Mouse (Mus musculus) NIH3T3 (cell line): Measurements from ENCODE around the gene Slc51a.
A peak's percentile ranks its signal among the peaks of the same experiment; 100 is the strongest.

Experiments used
- DNase-seq: peaks from one replicate; pipeline ENCODE4 v3.0.0-alpha.2; 2012; ENCODE audit warnings: low read depth

The Slc51a gene

DNA sequence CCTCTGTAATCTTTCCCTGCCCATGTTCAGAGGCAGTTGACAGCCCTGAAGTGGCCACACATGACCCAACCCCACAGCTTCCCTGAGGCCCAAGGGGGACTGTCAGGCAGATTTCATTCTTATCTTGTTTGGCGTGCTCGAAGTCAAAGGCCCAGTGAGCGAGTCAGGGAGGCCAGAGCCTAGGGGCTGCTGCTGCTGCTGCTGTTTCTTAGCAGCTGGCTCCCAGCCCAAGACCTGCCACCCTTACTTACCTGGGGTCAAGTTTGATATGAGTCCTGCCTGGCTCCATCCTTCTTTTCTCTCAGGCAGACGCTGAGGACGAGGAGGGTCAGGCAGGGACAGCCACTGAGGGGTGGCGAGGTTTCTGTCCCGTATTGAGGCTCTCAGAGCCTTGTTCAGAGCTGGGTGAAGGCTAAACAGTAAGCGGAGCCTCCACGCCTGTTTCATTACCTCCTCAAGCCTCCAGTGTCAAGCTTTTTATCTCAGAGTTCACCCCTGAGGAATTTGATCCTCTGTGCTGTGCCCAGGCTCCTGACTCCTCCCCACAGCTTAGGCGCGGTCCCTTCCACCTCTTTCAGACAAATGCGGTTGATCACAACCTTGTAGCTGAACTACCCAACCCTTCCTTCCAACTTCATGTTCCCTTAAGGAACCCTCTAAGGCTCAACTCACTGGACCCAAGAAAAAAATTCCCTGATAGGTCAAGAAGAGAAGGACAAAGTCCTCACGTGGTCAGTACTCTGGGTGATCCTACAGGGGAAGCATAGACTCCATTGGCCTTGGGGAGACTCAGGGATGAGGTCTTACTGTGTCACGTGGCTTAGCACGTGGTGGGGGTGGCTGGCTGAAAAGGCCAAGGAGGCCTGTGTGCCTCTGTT lies at the start of gene Slc51a:
TSS of gene Slc51a (minus strand) at position 646 of the 878 bp plus-strand sequence.
- no peak for DNase-seq

DNA sequence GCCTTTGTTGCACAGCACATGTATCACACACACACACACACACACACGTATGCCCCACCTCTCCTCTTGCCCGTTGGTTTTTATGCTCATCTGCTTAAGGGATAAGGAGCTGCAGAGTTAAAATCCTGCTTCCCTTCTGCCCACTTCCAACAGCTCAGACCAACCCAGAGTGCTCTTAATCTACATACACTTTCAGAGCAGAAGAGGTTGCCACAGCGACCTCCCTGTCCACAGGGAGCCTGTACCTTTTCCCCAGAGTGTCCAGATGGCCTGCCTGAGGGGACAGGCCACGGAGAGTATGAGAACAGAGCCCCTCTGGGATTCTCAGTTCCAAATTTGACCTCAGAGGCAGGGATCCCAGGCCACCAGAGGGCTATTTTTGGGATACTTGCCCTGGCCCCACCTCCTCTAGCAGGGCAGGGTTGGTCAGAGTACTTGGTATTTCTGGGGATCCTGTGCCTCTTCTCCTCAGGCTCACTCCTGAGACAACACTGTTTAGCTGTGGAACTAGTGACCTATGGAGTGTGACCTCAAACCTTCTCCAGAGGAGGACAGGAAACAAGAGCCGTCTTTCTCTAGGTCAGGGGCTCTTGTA lies 47.6 kb upstream of the Slc51a start:
- no peak for DNase-seq

DNA sequence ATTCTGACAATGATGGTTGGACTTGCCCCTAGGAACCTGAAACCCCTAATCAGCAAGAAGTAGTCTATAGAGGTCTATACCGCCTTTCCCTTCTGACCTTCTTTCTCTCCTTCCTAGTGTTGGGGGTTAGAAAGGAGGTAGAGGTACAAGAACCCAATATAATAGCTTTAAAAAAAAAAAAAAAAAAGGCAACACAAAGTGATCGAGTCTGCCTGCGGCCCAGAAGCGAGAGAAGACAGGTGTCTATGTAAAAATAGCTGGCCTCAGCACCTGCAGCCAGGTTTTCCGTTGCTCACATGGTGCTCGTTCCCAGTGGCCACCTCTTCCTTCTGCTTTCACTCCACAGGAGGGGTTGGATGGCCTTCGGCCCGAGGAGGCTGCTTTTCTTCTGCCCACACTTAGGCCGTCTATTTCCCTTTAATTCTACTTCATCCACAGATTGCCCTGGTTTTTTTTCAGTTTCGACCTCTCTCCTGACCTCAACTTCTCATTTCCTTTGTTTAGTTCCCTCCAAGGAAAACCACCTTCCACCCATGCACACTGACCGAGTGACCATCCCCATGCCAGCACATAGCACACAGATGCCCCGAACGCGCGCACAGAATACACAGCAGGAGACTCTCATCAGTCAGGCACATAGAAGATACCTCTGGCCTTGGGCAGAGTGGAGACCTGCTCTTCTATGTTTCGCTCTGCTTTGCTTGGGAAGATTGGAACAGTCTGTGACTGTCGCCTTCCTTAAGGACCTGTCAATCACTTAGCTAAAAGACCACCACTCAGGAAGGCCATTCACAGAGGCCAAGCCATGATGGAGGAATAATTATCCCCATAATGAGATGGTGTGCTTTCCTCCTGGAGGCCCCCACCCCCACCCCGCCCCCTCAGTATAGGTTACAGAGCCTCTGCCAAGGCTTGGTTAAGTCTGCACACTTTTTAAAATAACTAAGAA lies 45.5 kb upstream of the Slc51a start:
- DNase-seq = no peak

DNA sequence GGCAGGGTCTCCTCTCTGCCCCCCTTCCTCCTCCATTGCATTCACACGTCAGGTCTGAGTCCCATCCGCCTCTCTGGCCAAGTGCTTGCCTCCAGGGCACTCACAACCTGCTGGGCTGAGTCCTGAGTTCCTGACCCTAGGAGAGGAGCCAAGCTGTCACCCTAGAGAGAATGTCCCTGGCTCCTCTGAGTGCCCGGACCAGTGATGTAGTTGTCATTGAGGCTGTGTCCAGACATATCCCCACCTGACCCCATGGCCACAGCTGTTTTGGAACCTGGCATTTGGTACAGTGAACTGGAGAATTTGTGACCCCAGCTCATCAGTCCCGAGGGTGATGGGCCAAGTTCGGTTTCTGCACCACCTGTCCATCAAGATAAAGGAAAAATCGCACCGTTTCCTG lies 39.2 kb upstream of the Slc51a start:
- no peak for DNase-seq

DNA sequence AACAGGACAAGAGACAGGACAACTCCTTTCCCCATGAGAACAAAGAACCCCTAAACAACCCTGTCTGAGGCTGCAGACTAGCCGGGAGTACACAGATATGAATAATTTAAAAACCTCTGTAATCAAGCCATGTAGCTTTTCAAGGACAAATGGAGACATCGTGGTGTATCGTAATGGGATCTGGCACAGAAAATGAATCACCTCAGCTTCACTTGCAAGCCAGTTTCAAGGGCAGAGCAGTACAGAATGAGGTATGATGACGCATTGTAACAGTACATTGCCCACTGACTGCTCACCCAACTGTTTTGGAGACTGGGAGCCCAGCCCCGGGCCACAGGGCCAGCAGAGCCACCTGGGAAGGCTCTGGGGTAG lies 36.6 kb upstream of the Slc51a start:
- peak; percentile 17 for DNase-seq

DNA sequence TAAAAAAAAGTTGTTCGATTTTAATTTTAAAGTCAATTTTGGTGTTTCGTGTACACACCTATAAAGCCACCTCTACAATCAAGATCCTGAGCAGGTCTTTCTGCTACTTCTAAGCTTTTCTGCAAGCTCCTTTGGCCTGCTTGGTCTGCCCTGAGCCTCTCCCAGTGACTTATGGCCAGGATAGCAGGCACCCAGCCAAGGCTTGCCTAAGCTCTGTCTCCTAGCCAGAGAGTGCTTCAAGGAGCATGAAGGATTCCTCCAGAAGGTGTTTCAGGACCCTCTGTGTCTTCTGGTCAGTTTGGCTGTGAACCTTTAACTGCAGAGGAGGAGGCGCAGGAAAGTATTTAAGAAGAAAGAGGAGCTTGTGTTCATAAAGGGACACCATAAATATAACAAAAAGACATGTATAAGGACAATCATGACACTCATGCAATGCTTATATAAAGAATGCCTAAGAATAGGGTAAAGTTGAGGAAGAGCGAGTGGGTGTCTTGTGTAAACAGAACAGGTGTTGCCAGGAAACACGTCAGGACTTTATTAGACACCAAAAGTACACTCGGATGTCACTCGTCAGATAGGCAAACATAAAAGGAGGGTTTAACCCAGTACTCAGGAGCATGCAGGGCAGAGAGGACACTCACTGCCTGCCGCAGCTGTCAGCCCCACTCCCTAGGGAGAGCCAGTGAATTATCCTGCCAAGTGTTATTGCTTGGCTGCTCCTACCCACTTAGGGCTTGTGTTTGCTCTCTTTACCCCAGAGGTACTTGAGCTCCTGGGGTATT lies 36.0 kb upstream of the Slc51a start:
- DNase-seq = peak; percentile 72

DNA sequence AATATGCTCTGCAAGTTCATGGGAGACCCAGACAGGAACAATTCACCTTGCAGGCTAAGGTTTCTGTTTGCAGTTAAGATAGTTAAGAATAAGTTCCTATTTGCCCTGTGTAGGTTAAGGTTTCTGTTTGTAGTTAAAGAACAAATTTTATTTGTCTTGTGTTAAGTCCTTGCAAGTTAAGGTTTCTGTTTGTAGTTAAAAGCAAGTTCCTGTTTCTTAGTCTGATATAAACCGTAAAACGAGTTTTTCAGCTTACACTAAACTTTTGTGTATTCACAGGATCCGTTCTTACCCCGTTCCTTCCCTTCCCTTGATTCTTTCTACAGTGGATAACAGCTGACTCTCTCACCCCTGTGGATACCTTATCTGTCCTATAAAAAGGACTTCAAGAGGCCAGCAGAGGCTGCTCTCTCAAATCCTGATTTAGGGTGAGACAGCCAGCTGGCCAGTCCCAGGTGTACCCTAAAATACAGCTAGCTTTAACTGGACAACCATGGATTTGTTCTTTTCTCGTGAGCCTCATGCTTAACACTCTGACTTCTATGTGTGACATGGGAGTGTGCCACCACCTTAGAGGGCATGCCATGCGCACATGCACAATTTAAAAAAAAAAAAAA lies 35.0 kb upstream of the Slc51a start:
- no peak for DNase-seq

DNA sequence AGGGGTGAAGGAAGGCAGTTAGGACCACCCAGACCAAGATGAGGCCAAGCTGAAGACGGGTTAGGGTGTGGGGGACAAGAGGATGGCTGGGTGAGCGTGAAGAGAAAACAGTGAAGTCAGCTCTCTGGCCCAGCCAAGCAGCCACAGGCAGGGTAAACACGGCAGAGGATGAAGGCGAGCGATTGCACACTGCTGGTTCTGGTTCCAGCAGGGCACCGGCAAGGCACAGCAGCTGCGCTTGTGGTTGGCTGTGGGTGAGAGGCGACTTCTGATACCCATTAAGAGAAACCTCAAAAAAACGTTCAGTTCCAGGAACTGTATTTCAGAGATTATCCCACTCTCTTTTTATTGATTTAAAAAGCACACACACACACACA lies 32.7 kb upstream of the Slc51a start:
- no peak for DNase-seq

DNA sequence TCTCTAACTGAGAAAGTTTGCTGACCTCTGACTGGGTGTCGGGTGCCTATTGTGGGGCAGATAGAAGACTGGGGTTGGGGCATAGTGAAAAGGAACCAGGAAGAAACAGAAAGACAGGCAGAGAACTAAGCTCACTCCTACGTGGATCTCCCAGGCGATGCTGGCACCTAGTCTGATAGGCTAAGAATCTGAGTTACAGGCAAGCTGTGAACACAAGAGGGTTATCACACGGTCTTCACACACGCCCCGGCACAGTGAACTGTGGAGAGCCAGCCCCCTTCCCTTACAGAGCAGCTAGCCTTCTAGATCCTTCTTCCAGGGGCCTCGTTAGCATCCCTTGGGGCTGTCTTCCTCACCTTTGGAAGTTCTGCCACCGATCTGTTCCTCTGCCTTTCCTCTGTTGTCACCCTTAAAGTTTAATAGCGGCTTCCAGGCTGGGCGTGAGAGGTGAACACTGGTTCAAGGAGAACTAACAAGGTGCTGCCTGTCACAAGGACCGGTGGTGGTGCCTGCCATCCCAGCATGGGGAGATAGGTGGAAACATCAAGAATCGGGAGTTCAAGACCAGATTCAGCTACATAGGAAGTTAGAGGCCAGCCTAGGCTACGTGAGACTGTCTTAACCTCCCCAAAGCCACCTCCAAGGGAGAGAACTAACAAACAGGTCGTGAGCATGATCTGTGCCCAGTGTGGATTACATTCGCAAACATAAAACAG lies 32.1 kb upstream of the Slc51a start:
- no peak for DNase-seq

DNA sequence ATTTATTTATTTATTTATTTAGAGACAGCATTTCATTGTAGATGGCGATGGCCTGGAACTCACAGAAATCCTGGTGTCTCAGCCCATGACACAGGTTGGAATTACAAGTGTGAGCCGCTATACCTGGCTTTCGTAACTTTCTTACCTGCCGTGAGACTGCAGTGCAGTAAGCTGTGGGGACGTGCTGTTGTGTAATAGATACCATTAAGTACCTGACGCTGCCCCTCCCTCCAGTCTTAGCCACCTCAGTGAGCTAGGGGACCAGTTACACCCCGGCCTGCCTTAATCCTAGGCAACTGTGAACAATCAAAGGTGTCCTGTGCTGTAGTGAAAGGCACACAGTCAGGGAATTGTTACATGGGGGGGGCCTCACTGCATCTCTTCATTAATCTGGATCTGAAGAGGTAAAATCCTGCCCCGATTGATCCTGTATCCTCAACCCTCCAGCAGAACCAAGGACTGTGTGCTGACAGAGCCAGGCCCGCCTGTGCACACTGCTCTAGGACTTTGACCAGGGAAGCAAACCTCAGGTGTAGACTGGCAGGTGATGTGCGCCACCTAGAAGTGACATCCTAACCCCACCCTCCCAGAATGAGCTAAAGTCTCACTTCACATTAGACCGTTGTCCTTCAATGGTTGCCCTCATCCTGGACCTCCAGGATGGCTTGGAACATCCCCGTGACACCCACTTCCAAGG lies 30.3 kb upstream of the Slc51a start:
- no peak for DNase-seq

DNA sequence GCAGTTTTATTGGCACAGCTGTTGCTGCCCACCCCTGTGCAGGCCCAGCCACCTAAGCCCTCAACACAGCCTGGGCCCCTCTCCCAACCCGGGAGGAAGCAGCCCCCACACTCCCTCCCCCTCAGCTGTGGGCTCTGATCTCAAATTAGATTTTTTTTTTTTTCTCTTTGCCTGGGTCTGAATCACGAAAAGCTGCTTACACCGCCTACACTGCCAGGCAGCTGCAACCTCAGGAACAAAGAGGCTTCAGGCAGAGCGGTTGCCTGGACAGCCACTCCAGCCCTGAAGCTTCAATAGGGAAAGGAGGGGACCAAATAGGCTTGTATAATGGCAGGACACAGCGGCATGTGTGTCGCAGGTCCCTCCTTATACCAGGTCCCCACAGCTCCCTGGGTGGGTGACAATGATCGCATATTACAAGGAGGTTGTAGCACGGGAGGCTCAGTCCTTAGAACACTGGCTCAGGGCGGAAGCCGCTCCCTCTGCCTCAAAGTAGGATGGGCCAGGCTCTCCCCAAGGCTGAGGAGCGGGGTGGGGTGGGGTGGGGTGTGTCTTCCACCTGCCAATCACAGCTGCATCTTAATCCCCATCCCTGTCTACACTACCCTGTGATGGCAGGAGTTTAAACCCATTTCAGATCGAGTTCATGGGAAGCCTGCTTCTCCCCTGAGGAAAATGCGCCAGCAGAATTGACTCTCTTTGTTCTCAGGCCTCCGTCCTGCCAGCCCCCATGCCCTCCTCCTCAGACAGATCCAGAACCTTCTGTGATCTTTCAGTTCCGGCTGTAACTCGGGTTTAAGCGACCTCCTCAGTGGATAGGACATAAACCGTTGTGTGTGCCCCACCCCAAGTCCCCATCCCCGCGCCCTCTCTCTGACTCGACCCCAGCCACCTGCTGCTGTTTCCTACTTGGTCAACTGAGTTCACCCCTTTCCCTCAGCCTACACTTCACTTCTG lies 28.6 kb upstream of the Slc51a start:
- DNase-seq = peak; percentile 51

DNA sequence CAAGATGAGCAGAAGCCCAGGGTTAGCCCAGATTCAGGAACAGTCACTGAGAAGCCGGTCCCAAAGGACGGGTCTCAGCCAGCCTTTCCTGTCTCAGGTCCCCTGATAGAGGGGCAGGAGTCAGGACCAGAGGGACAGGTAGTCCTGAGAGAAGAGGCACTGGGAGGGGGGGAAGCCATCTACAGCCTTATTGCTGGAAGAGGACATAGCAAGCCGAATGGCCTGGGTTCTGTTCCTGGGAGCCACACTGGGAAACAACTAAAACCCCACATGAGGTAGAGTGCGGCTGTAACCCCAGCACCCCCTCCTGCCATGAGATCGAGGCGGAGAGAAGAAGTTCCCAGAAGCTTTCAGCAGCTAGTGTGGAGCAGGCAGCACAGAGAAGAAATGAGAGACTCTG lies 26.3 kb upstream of the Slc51a start:
- DNase-seq = no peak

DNA sequence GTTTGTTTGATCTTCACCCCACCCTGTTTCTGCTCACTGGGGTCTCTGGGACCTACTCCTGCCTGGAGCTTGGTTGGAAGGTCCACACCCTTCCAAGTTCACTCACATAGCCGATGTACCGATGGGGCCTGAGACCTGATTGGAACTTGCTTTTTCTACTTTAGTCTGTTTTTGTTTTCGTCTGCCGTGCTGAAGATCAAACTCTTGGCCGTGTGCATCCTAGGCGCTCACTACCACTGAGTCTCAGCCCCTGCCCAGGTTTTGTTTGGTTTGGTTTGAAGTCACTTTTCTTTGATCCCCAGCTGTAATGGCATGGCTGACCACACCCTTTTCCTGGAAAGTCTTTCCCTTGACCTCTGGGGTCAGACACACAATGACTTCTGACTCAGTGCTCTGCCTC lies 25.7 kb upstream of the Slc51a start:
- no peak for DNase-seq

DNA sequence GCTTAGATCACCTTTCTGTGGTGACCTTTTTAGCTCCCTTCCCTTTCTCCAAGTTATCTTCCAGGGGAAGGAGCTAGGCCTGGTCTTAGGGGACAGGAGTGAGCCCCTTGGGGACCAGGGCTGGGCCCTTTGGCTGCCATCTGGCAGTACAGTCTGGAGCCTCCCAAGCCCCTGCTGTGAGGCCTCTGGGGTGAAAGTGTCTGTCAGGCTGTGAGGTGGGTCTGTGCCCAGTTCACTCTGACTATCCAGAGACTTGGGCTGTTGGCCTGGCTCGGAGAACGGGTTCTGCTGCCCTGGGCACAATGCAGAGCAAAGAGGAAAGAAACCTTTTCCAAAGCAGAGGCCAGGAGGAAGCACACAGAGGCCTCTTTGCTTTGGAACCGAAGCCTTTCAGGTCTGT lies 25.2 kb upstream of the Slc51a start:
- no peak for DNase-seq

DNA sequence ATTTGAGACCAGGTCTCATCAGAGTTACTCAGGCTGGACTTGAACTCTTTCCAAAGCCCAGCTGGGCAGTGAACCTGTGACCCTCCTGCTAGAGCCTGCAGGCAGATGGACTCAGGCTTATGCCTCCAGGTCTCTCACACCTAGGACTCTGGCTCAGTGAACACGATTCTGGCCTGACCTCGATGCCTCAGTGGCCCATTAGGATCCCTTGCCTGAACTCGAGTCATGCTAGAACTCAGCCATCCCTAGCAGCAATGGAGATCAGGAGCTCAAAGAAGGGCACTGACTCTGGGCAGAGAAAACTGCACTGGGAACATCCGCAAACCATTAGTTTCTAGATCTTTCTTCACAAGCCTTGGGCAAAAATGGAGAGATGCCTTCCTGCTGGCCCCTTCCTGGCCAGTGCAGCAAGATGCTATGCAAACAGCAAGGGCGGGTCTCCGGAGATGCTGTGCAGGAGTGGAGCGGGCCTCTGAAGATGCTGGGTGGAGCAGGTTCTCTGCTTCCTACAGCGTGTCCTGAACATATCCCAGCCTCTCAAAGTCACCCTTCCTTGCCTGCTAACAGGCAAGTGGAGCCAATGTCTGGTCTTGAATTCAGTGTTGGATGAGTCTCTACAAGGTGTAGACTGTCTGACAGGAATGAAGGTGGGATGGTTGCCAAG lies 24.3 kb upstream of the Slc51a start:
- DNase-seq = no peak

DNA sequence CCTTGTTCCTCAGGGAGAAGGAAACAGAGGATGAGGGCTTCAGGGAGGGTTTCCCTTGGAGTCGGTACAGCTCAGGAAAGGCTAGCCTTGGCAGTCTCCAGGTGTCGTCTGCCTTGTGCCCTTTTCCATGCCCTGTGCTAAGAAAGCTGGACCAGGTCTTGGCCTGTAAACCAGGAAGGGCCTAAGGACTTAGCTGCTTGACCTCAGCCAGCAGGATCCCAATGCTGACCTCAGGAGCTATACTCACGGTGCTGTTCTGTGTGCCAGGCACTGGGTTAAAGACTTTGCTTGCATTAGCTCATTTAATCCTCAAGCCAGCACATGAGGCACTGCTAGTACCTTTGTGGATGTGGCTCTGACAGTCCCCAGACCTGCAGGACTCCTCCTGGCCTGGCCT lies 23.7 kb upstream of the Slc51a start:
- DNase-seq = no peak

DNA sequence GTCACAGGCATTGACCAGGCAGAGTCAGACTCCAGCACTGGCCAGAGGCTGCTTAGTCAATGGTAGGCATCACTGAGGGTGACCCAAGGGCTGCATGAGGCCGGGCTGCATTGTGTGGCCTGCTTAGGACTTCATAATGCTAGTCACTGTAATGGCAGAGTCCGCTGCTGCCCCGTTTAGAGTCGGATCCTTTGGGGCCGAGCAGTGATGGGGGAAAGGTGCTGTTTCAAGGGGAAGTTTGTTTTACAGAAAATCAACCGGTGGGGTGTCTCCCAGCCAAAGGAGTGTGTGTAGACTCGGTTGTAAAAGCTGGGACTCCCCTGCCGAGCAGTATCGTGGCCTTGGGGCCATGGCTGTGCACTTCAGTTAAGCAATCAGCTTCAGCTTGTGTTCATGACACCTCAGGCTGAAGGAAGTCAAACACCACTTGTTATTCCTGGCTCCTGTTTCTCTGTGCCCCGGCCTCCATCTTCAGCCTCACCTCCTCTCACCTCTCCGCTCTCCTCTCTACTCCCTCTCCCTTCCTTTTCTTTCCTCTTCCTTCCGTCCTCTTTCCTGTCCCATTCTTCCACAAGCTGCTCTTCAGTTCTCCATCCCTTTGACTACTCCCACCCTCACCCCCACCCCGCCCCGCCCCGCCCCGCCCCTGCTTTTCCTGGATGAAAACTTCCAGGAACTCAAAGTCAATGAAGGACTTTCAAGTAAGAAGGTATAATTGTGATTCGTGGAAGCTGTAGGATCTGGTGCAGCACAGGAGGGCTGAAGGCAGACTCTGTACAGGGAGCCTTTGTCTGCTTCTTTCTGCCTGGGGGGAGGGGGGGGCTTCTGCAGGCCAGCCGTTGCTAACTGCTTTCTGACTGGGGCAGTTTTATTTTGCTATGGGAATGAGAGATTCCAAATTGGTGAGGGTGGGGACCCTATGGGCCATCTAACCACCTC lies 23.0 kb upstream of the Slc51a start:
- DNase-seq = no peak
